Mouse (Mus musculus): ENCODE measurements around the gene Ankrd6.

Ankrd6 gene

GRCm38 (mm10) chr4:32862751-32863446 lies 87.7 kb downstream of the Ankrd6 start:
- no peak for DNase-seq (ENCODE audit: extremely low spot score, low read depth, low spot score)

- DNase-seq (ENCODE audit: extremely low spot score, low read depth, low spot score), result no peak
These were observed 88.5 kb downstream of the Ankrd6 start for GRCm38 (mm10) chr4:32862011-32862750.

DNA sequence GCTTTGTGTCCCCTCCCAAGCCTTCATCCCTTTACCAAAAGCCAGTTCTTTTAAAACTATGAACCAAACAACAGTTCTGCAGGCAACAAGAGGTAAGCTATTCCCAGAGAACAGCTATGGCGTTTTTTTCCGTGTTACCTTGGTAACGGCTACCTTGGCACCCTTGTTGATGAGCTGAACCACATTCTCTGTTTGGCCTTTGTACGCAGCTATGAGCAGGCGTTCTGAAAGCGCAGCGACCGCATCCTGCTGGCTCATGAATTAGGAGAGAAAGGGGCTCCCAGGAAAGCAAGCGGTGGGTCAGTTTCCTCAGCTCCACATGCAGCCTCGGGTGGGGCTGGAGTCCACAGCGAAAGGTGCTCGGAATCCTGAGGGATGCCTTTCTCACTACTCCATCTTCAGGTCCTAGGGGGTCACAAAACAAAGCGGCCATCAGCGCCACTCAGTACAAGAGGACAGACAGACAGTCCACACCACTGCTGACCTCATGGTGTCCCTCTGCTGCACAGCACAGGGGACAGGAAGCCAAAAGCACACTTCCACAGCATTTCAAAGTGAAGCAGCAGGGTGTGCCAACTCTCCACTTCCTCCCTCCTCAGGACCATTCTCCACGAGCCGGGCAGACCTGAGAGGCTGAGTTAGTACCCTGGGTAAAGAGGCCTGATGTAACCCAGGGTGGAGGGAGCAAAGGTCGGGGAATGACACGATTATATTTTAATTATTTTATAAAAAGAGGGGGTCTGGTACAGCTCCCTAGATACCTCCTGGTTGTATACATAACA lies 90.3 kb downstream of the Ankrd6 start:
- DNase-seq (ENCODE audit: extremely low spot score, low read depth, low spot score), result no peak

DNA sequence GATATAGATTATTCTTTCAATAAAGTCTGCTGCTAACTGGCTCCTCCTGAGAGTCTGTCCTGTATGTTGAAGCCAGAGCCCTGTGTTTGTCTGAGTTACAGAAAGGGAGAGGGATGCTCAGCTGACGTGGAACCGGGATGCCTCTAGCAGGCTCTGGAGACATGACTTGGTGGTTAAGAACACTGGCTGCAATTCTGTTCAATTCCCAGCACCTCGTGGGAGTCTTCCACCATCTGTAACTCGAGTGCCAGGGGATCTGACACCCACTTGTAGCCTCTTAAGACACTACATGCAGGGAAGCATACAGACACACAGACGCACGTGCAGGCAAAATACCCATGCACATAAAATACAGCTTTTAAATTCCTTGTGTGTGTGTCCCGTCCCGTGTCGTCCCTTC lies 95.1 kb downstream of the Ankrd6 start:
- DNase-seq (ENCODE audit: extremely low spot score, low read depth, low spot score), result no peak

DNA sequence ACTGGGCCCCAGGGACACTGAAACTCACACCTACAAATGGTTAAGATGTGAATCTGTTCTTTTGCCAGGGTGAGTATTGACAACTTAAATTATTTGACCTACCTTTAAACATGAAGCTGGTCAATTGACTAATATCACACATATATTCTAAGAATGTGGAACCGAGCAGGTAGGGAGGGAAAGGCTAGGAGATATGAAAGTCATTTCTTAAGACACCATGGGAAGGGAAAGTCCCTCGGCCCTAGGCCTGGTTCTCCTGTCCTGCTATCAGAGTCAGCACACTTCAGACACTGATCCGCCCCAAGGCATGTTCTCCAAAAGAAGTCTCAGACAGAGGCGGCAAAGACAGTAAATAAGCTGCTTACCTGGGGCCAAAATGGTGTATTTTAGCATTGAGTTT lies 95.7 kb downstream of the Ankrd6 start:
- DNase-seq (ENCODE audit: extremely low spot score, low read depth, low spot score), result no peak

- DNase-seq (ENCODE audit: extremely low spot score, low read depth, low spot score), result no peak
These were observed 96.9 kb downstream of the Ankrd6 start for GRCm38 (mm10) chr4:32853609-32854188.

DNA sequence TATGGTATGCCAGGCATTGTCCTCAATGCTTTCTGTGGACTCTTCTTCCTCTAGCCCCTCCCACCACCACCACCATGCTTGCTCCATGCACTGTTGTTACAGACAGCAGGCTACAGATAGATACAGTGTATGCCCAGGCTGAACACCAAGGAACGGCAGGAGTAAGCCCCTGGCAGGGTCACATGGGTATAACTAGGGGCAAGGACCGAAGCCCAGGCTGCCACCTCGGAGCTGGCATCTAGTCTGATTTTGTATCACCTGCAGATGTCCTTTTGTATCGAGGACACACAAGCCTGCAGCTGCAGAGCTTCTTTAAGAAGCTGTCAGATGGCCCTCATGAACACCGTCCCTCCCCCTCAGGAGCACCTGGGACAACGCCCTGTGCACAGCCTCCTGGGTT lies 97.8 kb downstream of the Ankrd6 start:
- no peak for DNase-seq (ENCODE audit: extremely low spot score, low read depth, low spot score)

- DNase-seq (ENCODE audit: extremely low spot score, low read depth, low spot score), result no peak
These were observed 98.3 kb downstream of the Ankrd6 start for GRCm38 (mm10) chr4:32852294-32852693.

GRCm38 (mm10) chr4:32838401-32838800 lies 112.2 kb downstream of the Ankrd6 start:
- no peak for DNase-seq (ENCODE audit: extremely low spot score, low read depth, low spot score)

- no peak for DNase-seq (ENCODE audit: extremely low spot score, low read depth, low spot score)
These were observed 114.6 kb downstream of the Ankrd6 start for GRCm38 (mm10) chr4:32836071-32836470.

DNA sequence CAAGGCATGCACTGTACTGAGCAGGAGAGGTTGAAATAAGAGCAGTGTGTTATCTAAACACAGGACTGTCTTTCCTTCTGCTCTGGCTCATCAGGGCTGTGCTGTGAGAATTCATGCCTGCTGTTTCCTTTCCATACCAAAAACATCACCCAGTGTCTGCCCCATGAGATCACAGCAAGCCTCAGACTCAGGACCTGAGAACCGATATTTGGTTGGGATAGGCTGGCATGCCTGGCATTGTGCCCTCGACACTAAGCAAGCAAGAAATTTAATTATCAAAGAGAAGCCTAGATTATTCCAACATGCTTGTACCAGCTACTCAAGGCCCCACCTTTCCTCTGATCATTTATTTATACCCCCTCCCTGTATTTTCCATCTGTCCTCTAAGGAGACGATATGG lies 116.1 kb downstream of the Ankrd6 start:
- no peak for DNase-seq (ENCODE audit: extremely low spot score, low read depth, low spot score)

DNA sequence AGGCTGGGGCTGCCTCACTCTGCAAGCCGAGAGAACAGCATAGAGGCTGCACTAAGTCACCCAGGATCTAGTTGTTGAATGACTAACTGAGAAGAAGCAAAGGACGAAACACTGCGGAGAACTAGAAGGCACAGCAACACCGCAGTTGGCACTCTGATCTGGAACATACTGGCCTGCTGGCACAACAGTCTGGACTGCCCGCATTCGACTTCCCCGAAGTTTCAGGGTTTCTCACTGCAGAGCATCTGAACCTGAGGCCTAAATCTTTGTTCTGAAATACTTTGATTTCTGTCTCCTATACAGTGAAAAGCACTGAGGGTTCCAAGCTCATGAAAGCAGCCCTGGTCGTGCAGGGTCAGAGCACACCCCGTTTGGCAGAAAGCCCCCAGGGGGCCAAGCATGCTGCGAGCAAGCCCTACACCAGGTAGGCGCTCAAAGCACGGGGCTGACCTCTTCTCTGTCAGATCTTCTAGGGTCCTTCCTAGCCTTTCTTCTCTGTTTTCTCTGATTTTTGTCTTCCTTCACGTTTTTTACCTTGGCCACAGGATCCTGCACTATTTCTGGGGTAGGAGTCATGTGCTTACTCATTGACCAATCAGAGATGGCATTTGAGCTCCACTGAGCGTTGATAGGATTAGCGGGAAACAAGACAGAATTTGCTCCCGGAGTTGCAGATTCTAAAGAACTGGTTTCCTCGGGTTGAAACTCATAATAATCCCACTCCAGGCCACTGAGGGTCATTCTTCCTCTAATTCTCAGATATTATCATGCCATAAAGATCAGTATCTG lies 117.0 kb downstream of the Ankrd6 start:
- no peak for DNase-seq (ENCODE audit: extremely low spot score, low read depth, low spot score)

GRCm38 (mm10) chr4:32829316-32829715 lies 121.3 kb downstream of the Ankrd6 start:
- no peak for DNase-seq (ENCODE audit: extremely low spot score, low read depth, low spot score)

DNA sequence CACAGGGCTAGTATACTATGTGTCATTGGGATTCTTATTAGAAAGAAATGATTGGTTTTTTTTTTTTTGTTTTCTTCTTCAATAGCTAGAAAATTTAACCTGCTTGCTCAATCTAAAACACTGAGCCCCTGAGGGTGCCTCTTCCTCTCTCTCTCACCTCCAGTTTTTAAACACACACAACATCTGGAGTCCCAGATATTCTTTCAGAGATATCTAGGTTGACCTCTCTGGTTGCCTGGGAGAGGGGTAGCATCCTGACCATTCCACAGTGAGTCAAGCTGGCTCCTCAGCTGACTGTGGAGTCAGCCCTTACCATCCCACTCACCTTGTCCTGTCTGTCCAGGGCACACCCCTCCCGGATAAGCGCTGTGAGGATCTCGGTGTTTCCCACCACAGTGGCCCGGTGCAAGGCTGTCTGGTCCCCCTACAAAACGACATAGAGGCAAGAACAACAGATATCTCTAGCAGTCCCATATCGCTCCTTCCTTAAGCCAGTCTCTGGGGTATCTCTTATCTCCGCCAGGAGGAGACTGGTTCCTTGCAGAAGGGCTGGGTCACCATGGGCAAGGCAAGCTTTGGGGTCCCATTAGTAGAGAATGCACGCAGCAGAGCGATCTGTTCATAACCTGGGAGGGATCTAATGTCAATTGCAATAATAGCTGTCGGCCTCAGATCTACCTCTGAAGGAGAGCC lies 122.1 kb downstream of the Ankrd6 start:
- DNase-seq (ENCODE audit: extremely low spot score, low read depth, low spot score), result no peak

- DNase-seq (ENCODE audit: extremely low spot score, low read depth, low spot score), result no peak
These were observed 123.7 kb downstream of the Ankrd6 start for GRCm38 (mm10) chr4:32826925-32827324.

GRCm38 (mm10) chr4:32824254-32824653 lies 126.4 kb downstream of the Ankrd6 start:
- no peak for DNase-seq (ENCODE audit: extremely low spot score, low read depth, low spot score)

DNA sequence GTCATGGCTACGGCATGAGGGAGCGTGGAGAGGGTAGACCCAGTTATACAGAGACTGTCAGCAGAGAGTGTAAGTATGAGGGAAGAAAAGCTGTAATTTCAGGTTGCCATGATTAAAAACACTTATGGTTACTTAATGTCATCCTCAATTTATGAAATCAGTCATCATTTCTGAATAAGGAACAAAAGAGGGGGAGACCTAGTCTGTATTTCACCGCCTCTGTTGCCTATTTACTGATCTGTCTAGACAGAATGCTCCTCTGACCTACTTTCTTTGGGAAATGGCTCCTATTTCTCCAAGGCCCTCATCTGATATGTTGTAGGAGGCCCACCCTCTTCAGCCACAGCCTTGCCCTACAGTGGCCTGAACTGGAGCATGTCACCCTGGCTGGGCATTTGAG lies 130.0 kb downstream of the Ankrd6 start:
- DNase-seq (ENCODE audit: extremely low spot score, low read depth, low spot score), result no peak

- DNase-seq (ENCODE audit: extremely low spot score, low read depth, low spot score), result no peak
These were observed 133.2 kb downstream of the Ankrd6 start for GRCm38 (mm10) chr4:32817478-32817877.

GRCm38 (mm10) chr4:32800577-32801170 lies 150.0 kb downstream of the Ankrd6 start:
- DNase-seq (ENCODE audit: extremely low spot score, low read depth, low spot score), result no peak
